Mouse (Mus musculus): ENCODE results near the gene Csf3.
"Not testable (repeated sequence)": the region's sequence is repeated elsewhere in the genome, so short reads cannot be mapped to it uniquely, and the experiment has no call there.

Csf3 gene

DNA sequence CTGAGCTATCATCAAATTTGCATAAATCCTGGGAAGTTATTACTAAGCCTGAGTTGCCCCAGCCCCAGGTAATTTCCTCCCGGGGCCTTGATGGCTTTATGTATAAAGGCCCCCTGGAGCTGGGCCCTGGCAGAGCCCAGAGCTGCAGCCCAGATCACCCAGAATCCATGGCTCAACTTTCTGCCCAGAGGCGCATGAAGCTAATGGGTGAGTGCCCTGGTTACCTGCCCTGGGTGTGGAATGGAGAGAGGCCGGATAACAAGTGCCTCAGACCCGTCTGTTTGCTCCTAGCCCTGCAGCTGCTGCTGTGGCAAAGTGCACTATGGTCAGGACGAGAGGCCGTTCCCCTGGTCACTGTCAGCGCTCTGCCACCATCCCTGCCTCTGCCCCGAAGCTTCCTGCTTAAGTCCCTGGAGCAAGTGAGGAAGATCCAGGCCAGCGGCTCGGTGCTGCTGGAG lies at the start of gene Csf3:
Gene Csf3 (plus strand): TSS at position 51 of the 458 bp plus-strand sequence.
- DNase-seq (ENCODE audit: low spot score in 2 of 2), result no peak

DNA sequence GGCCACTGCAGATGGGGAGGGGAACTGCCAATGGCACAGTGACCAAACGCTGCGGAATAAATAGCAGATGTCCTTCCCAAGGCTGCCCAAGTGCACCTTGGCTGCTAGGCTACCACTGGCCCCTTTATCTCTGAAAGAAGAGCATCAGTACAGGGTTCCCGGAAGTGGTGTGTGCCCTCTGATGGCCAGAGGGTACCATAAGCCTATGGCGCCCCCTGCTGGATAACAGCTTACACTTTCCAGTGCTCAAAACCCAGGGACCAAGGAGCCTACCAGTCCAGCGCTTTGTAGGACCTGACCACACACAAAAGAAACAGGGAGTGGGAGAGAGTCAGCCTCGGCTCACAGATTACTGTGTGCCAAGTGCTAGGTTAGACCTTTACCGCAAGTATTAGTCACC lies 46.0 kb upstream of the Csf3 start:
- DNase-seq (ENCODE audit: low spot score in 2 of 2), result not testable (repeated sequence)

- DNase-seq (ENCODE audit: low spot score in 2 of 2), result no peak
These were observed 40.5 kb upstream of the Csf3 start for GRCm38 (mm10) chr11:98660517-98660916.

DNA sequence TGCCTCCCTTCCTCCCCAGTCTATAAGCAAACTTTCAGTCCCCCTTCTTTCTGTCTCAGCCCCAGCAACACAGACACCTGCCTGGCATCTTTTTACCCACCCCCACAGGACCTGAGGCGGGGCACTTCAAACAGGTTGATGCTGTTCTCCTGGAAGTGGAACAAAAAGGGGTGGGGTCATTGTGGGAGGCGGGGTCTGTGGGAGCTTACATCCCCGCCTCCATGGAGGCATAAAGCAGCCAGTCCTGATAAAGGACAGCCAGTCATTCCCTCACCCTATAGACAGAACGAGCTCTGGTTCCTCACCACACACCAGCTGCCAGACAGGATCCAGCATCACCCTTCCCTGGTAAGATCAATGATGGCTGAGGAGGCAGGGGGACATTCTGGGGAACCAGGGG lies 37.0 kb upstream of the Csf3 start, which contains the start of gene Gsdma:
Gene Gsdma (plus strand): TSS at position 261 of the 400 bp plus-strand sequence.
- DNase-seq (ENCODE audit: low spot score in 2 of 2), result no peak

DNA sequence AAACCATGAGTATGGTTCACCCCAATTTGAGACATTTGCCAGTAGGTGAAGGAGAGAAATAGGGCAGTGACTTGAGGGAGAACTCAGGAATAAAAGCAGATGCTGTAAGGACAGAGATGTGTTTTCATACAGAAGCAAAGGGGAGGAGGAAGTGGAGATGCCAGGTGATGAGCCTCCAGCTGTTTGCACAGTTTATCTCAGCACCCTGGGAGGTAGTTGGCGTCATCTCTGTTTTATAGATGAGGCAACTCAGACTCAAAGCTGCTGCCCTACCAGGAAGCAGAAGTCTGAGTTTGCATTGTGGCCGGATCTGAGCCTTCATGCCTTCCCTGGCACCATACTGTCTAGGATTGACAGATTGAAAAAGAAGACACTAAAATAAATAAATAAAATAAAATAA lies 32.1 kb upstream of the Csf3 start:
- DNase-seq (ENCODE audit: low spot score in 2 of 2), result no peak

DNA sequence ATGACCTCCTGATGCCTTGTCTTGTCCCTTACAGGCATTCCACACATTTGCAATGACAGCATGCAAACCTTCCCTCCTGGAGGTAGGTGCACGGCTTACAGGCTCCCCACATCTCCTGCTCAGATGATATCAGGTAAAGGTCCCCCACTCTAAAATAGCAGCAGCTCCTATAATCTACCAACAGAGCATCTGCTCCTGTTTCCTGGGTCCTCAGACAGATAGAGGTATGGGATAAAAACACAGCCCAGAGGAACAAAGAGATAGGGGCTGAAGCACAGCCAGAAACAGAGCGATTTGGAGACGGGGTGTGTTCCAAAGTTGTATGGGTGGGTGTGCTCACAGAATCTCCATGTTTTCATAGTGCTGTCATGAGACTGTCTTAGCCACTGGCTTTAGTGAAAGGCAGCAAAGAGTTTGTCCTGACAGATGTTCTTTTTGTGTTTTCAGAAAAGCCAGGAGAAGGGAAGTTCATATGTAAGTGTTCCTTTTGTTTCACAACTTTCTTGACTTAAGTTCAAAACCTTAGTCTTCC lies 29.7 kb upstream of the Csf3 start:
- no peak for DNase-seq (ENCODE audit: low spot score in 2 of 2)

GRCm38 (mm10) chr11:98671857-98672256 lies 29.2 kb upstream of the Csf3 start:
- DNase-seq (ENCODE audit: low spot score in 2 of 2), result no peak

DNA sequence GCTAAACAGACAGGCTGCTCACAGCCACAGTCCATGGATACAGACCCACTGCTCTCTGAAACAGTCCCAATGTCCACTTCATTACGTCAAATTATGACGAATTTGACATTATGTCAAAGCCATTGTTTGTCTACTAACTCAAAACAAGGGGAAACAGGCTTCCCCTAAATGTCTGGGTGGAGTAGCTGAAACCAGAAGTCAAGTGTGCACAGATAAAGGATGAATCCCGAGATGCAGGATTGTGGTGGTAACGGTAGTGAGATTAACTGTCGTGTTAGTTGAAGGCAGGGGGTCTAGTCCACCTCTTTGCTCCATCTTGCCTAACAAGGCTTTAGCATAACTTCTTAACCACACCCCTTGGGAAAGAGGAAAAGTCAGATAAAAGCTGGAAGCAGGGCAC lies 28.6 kb upstream of the Csf3 start:
- no peak for DNase-seq (ENCODE audit: low spot score in 2 of 2)

DNA sequence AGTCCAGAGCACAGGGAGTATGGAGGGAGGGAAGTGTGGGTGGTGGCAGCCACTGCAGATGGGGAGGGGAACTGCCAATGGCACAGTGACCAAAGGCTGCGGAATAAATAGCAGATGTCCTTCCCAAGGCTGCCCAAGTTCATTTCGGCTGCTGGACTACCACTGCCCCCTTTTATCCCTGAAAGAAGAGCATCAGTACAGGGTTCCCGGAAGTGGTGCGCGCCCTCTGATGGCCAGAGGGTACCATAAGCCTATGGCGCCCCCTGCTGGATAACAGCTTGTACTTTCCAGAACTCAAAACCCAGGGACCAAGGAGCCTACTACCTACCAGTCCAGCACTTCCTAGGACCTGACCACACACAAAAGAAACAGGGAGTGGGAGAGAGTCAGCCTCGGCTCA lies 27.9 kb upstream of the Csf3 start:
- peak in 1 of 2 experiments; percentile 39 for DNase-seq (ENCODE audit: low spot score in 2 of 2)

GRCm38 (mm10) chr11:98675829-98676363 lies 25.2 kb upstream of the Csf3 start:
- no peak for DNase-seq (ENCODE audit: low spot score in 2 of 2)

GRCm38 (mm10) chr11:98680023-98680422 lies 21.0 kb upstream of the Csf3 start:
- no peak for DNase-seq (ENCODE audit: low spot score in 2 of 2)

- not testable (repeated sequence) for DNase-seq (ENCODE audit: low spot score in 2 of 2)
These were observed 20.5 kb upstream of the Csf3 start for GRCm38 (mm10) chr11:98680595-98680994.

DNA sequence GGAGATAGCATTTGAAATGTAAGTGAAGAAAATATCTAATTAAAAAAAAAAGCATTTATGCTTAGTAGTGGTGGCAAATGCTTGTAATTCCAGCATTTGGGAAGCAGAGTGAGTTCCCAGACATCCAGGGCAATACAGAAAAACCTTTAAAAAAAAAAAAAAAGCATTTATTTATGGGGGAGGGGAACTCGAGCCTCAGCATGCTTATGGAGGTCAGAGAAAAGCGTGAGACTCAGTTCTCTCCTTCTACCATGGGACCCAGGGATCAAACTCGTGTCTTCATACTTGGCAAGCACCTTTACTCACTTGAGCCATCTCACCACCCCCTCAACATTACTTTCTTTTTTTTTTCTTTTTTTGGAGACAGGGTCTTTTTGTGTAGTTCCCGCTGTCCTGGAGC lies 19.9 kb upstream of the Csf3 start:
- DNase-seq (ENCODE audit: low spot score in 2 of 2), result no peak

DNA sequence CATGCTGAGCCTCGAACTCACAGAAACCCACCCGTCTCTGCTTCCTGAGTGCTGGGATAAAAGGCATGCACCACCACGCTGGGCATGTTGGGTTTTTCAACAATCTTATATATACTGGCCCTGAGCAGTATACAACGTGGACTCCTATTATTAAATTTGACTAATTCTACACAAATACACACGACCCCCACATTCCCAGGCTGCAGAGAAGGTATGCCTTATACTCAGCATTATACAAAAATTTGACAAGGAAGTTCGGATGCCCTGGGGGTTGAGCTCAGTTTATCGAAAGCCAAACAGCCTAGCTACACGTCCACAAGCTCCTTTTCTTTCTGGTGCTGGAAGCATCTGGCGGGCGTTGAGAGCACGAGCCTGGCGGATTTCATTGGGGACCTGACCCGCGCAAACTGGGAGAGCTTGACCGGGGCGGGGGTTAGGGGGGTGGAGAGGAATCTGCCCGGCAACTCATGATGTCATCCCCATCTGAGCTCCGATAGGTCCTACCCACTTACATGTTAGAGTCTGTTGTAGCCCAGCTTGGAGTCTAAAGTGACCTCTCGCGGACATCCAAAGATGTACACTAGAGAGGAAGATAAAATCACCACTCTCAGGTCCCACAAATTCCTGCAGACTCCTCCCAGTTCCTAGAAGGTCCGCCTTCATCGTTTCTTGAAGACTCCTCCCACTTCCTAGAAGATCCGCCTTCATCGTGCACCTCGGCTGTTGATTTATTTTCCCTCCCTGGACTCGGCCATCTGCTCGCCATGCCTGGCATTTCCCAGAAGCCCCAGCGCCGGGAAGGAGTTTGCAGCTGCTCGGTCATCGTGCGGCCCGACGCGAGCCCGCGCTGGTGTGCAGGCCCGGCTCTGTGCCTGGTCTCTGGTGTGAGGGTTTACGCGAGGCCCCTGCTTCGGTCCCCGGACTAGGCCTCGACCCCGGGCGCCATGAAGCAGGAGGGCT lies 19.0 kb upstream of the Csf3 start, which contains the start of gene Psmd3:
Gene Psmd3 (plus strand): TSS at position 769 of the 960 bp plus-strand sequence.
- DNase-seq (ENCODE audit: low spot score in 2 of 2), result peak; percentile 97 to 98

- no peak for DNase-seq (ENCODE audit: low spot score in 2 of 2)
These were observed 18.3 kb upstream of the Csf3 start for GRCm38 (mm10) chr11:98682811-98683210.

- no peak for DNase-seq (ENCODE audit: low spot score in 2 of 2)
These were observed 15.4 kb upstream of the Csf3 start for GRCm38 (mm10) chr11:98685642-98686041.

DNA sequence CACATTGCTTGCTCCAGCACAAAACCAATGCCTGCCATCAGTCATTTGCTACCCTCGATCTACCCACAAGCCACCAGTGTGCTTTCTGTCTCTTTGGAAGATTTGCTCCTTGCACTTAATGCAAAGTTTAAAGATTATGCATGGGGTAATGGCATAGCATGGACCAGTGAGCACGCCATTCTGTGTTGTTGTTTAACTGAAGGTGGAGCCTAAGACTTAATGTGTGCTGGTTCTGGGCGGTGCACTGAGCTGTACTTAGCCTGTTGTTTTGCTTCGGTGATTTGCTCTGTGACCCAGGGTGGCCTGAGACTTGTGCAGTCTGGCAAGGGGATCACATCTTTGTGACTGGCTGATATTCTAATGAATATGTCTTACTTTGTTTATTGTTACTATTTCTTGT lies 14.1 kb upstream of the Csf3 start:
- no peak for DNase-seq (ENCODE audit: low spot score in 2 of 2)

- DNase-seq (ENCODE audit: low spot score in 2 of 2), result no peak
These were observed 13.1 kb upstream of the Csf3 start for GRCm38 (mm10) chr11:98688009-98688408.

GRCm38 (mm10) chr11:98693201-98693600 lies 7.9 kb upstream of the Csf3 start:
- no peak for DNase-seq (ENCODE audit: low spot score in 2 of 2)

GRCm38 (mm10) chr11:98693746-98694145 lies 7.3 kb upstream of the Csf3 start:
- no peak for DNase-seq (ENCODE audit: low spot score in 2 of 2)

GRCm38 (mm10) chr11:98694301-98694700 lies 6.8 kb upstream of the Csf3 start:
- DNase-seq (ENCODE audit: low spot score in 2 of 2), result no peak

- DNase-seq (ENCODE audit: low spot score in 2 of 2), result no peak
These were observed 5.7 kb upstream of the Csf3 start for GRCm38 (mm10) chr11:98695408-98695807.

All from frontal cortex, postnatal 25 days (tissue).